Mouse (Mus musculus) cerebellum, adult 2 months (tissue): ENCODE results near the gene Ncor1.

Source experiments
- CTCF ChIP-seq: fragments of 200-500 bp; IDR thresholded peaks from 2 replicates; pipeline ENCODE4 v1.5.1; 2011; ENCODE audit warnings: low read depth, mild to moderate bottlenecking, control low read depth, low read length, moderate library complexity, borderline replicate concordance; ENCODE audit not compliant: insufficient read depth
- POLR2A ChIP-seq: fragments of 200-500 bp; IDR thresholded peaks from 2 replicates; pipeline ENCODE4 v1.6.1; 2011; ENCODE audit warnings: low read length, control low read depth, borderline replicate concordance; ENCODE audit not compliant: insufficient read depth

DNA sequence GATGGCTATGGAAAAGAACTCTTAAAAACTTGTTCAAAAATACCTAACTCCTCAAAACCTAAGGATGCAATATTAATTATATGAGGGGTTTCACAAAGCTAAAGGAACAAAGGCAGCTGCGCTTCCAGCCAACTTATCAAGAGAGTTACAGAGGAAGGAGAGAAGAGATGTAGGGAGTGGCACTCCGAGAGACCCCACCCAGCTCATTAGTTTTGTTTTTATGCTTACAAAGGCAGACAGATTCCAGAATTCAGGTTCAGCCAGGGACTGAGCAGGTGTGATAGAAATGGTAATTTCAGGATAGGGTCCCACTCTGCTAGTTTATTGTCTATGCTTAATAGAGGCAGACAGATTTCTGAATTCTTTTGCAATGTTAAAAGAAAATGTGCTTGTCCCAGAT lies 103.1 kb downstream of the Ncor1 start:
- no peak for TF ChIP-seq CTCF
- no peak for TF ChIP-seq POLR2A
